Mouse (Mus musculus): ENCODE measurements around the gene Ifna9. TPM values are rescaled to one million over a fixed set of nuclear protein-coding genes. Genes with fewer than 3 reads are reported as not detected.

Gene Ifna9
- polyA plus RNA-seq, 1 experiment from 2014 or later = not detected

Other genes starting within 250 kb of the Ifna9 start
- gene Hacd4, start 153.5 kb downstream of the Ifna9 start, polyA plus RNA-seq (2015; fragmentation: Nextera tagmentation; extraction: Ambion mirVana) = 6.1 and 6.3 TPM in 2 replicates
- gene Ifnb1, start 69.6 kb downstream of the Ifna9 start, polyA plus RNA-seq (2015; fragmentation: Nextera tagmentation; extraction: Ambion mirVana) = not detected in 2 replicates
- not detected in 2 replicates for gene Ifna15, start 34.1 kb downstream of the Ifna9 start, polyA plus RNA-seq (2015; fragmentation: Nextera tagmentation; extraction: Ambion mirVana)
- gene Ifna14, start 20.6 kb downstream of the Ifna9 start, polyA plus RNA-seq (2015; fragmentation: Nextera tagmentation; extraction: Ambion mirVana) = not detected in 2 replicates
- gene Ifna12, start 11.0 kb upstream of the Ifna9 start, polyA plus RNA-seq (2015; fragmentation: Nextera tagmentation; extraction: Ambion mirVana) = not detected in 2 replicates
- gene C87499, start 42.0 kb upstream of the Ifna9 start, polyA plus RNA-seq (2015; fragmentation: Nextera tagmentation; extraction: Ambion mirVana) = not detected in 2 replicates
- gene Ifna13, start 52.1 kb upstream of the Ifna9 start, polyA plus RNA-seq (2015; fragmentation: Nextera tagmentation; extraction: Ambion mirVana) = not detected in 2 replicates
- gene Ifna16, start 84.5 kb upstream of the Ifna9 start, polyA plus RNA-seq (2015; fragmentation: Nextera tagmentation; extraction: Ambion mirVana) = not detected in 2 replicates
- gene Ifna2, start 91.5 kb upstream of the Ifna9 start, polyA plus RNA-seq (2015; fragmentation: Nextera tagmentation; extraction: Ambion mirVana) = not detected in 2 replicates
- not detected in 2 replicates for gene Ifnab, start 99.0 kb upstream of the Ifna9 start, polyA plus RNA-seq (2015; fragmentation: Nextera tagmentation; extraction: Ambion mirVana)
- gene Gm26566, start 129.4 kb upstream of the Ifna9 start, polyA plus RNA-seq (2015; fragmentation: Nextera tagmentation; extraction: Ambion mirVana) = 0.20 and 0.51 TPM in 2 replicates
- 22.3 and 22.6 TPM in 2 replicates for gene Klhl9, start 130.1 kb upstream of the Ifna9 start, polyA plus RNA-seq (2015; fragmentation: Nextera tagmentation; extraction: Ambion mirVana)
- gene Gm13271, start 162.5 kb upstream of the Ifna9 start, polyA plus RNA-seq (2015; fragmentation: Nextera tagmentation; extraction: Ambion mirVana) = not detected in 2 replicates
- not detected in 2 replicates for gene Gm13283, start 167.7 kb upstream of the Ifna9 start, polyA plus RNA-seq (2015; fragmentation: Nextera tagmentation; extraction: Ambion mirVana)
- not detected in 2 replicates for gene Gm13290, start 181.4 kb upstream of the Ifna9 start, polyA plus RNA-seq (2015; fragmentation: Nextera tagmentation; extraction: Ambion mirVana)
- gene Gm13289, start 184.5 kb upstream of the Ifna9 start, polyA plus RNA-seq (2015; fragmentation: Nextera tagmentation; extraction: Ambion mirVana) = not detected in 2 replicates
- not detected in 2 replicates for gene Gm13272, start 187.5 kb upstream of the Ifna9 start, polyA plus RNA-seq (2015; fragmentation: Nextera tagmentation; extraction: Ambion mirVana)
- not detected in 2 replicates for gene Ifnz, start 189.7 kb upstream of the Ifna9 start, polyA plus RNA-seq (2015; fragmentation: Nextera tagmentation; extraction: Ambion mirVana)
- gene Gm13276, start 193.3 kb upstream of the Ifna9 start, polyA plus RNA-seq (2015; fragmentation: Nextera tagmentation; extraction: Ambion mirVana) = not detected in 2 replicates
- not detected in 2 replicates for gene Gm13277, start 196.2 kb upstream of the Ifna9 start, polyA plus RNA-seq (2015; fragmentation: Nextera tagmentation; extraction: Ambion mirVana)
- not detected in 2 replicates for gene Gm13278, start 199.2 kb upstream of the Ifna9 start, polyA plus RNA-seq (2015; fragmentation: Nextera tagmentation; extraction: Ambion mirVana)
- gene Gm13275, start 202.1 kb upstream of the Ifna9 start, polyA plus RNA-seq (2015; fragmentation: Nextera tagmentation; extraction: Ambion mirVana) = not detected in 2 replicates
- not detected in 2 replicates for gene Gm13279, start 205.0 kb upstream of the Ifna9 start, polyA plus RNA-seq (2015; fragmentation: Nextera tagmentation; extraction: Ambion mirVana)
- gene Gm13285, start 207.3 kb upstream of the Ifna9 start, polyA plus RNA-seq (2015; fragmentation: Nextera tagmentation; extraction: Ambion mirVana) = 0.20 TPM in 1 of 2 replicates, not detected in the other
- not detected in 2 replicates for gene Gm13287, start 210.9 kb upstream of the Ifna9 start, polyA plus RNA-seq (2015; fragmentation: Nextera tagmentation; extraction: Ambion mirVana)
- not detected in 2 replicates for gene Gm13288, start 213.1 kb upstream of the Ifna9 start, polyA plus RNA-seq (2015; fragmentation: Nextera tagmentation; extraction: Ambion mirVana)
- not detected in 2 replicates for gene Ifna7, start 223.8 kb upstream of the Ifna9 start, polyA plus RNA-seq (2015; fragmentation: Nextera tagmentation; extraction: Ambion mirVana)
- gene Ifna11, start 227.6 kb upstream of the Ifna9 start, polyA plus RNA-seq (2015; fragmentation: Nextera tagmentation; extraction: Ambion mirVana) = not detected in 2 replicates
- not detected in 2 replicates for gene Ifna6, start 235.0 kb upstream of the Ifna9 start, polyA plus RNA-seq (2015; fragmentation: Nextera tagmentation; extraction: Ambion mirVana)
- gene Ifna5, start 243.1 kb upstream of the Ifna9 start, polyA plus RNA-seq (2015; fragmentation: Nextera tagmentation; extraction: Ambion mirVana) = not detected in 2 replicates
- gene Ifna4, start 249.5 kb upstream of the Ifna9 start, polyA plus RNA-seq (2015; fragmentation: Nextera tagmentation; extraction: Ambion mirVana) = not detected in 2 replicates

Measured in liver, embryonic 15.5 days (tissue).